Mouse (Mus musculus) adrenal gland, postnatal 10 days (tissue): ENCODE data around the gene Tbc1d4. TPM values are rescaled to one million over a fixed set of nuclear protein-coding genes. Genes with fewer than 3 reads are reported as not detected.

Experiments used
- DNase-seq: peaks from one replicate; pipeline ENCODE4 v3.0.0; 2021; ENCODE audit warnings: mixed read lengths
- total RNA-seq, 2 experiments: library from RNA; stranded (reverse); gene quantifications; 2 replicates each; pipeline ENCODE4 v1.2.3; 2021

The Tbc1d4 gene
- total RNA-seq, 2 experiments from 2014 or later = 26.2 to 61.3 TPM

DNA sequence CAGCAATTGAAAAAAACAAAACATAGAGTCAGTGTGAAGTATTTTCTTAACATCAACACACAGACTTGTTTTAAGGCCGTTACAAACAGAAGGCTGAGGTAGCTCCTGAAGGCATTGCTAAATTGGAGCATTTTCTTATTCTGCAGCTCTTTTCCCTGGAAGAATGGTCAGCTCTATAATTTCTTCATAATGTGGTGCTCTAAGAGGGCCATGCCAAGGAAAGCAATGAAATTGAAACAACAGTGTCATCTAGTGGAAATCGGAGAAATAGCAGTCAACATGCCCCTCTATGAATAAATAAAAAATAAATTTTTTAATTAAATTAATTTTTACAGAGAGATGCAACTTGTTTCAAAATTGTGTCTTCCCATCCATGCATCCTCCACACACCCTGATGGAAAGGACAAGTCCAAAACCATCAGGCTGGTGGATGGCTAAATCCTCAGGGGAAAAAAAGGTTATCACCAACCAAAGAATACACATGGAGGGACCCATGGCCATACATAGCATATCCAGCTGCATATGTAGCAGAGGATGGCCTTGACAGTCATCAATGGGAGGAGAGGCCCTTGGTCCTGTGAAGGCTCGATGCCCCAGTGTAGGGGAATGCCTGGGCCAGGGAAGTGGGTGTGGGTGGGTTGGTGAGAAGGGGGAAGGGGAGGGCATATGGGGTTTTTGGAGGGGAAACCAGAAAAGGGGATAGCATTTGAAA is 180.0 kb downstream of the Tbc1d4 start:
- DNase-seq = no peak

DNA sequence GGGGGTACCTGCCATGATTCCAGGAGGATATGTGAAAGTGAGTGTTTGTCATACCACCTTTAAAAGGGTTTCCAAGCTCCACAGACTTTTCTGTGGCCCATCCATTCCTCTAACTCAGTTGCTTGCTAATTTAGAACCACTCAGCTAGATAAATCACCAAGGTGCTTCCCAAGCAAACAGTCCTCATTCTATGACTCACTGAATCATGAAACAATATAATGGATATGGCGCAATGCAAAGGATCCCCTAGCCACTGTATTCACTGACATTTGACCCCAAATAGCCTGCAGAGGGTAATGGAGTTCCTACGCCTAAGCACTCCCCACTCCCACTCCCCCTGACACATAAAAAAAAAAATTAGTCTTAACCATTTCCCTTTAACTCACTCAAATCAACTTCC is 191.3 kb downstream of the Tbc1d4 start:
- no peak for DNase-seq

Other genes with a start within 250 kb of the Tbc1d4 start
- 10 to 100 TPM; 62.2 to 69.4 TPM for gene Commd6, start 31.5 kb upstream of the Tbc1d4 start, total RNA-seq
- 10 to 100 TPM; 40.9 to 47.1 TPM for gene Uchl3, start 44.8 kb upstream of the Tbc1d4 start, total RNA-seq
- gene Gm9922, start 120.6 kb upstream of the Tbc1d4 start, total RNA-seq = 1 to 10 TPM; 4.3 to 6.4 TPM
- 10 to 100 TPM; 30.4 to 35.5 TPM for gene Lmo7, start 120.8 kb upstream of the Tbc1d4 start, total RNA-seq